ENCODE assay signal across 8 mouse cellular contexts in genomic region chr5:136907991-136908857, GRCm38 (mm10). TPM values are rescaled to one million over a fixed set of nuclear protein-coding genes. Genes with fewer than 3 reads are reported as not detected.
A peak's percentile ranks its signal among the peaks of the same experiment; 100 is the strongest.
DNase-seq lines count a peak whose midpoint lies in the region; ATAC-seq and TF ChIP-seq lines count a peak whose summit lies in the region.

Ift22 (plus strand) TSS chr5:136908150.

- CTCF ChIA-PET in Patski (lab: Charles Lee) = interaction anchor here (0.9 to 1.0 kb wide), 2 partner anchors 27 to 68 kb away, joined by 3 read pairs; no protein-coding TSS in a partner anchor

- WGBS in hindbrain, postnatal 0 days = 8% methylated on average over 32 of the region's 32 CpGs

- in situ Hi-C loops in Patski (cut with MboI; ENCODE audit: low pct_unique_long_range_greater_than_20kb) = no loop called here

- H3K36me3 ChIP-seq in hindbrain, postnatal 0 days (ENCODE audit: insufficient read depth, low read length) = peaks cover 25% of the 10 kb centered on the region

- peak; percentile 76 for DNase-seq in Patski (ENCODE audit: low read depth, low spot score)
- DNase-seq in cerebellum, postnatal 14 days = peak; percentile 96
- DNase-seq in gastrocnemius, adult 2 months = peak; percentile 95
- DNase-seq in hindbrain, postnatal 0 days (ENCODE audit: low spot score) = peak; percentile 96
- DNase-seq in left cerebral cortex, adult 2 months (ENCODE audit: extremely low spot score in 1 of 2, low spot score in 2 of 2) = peak; percentile 92 to 93
- DNase-seq in right cerebral cortex, adult 2 months (ENCODE audit: low spot score in 2 of 2) = peak; percentile 96 to 98
- DNase-seq in urinary bladder, postnatal 14 days (ENCODE audit: low spot score) = peak; percentile 94

- H3K9ac ChIP-seq in hindbrain, postnatal 0 days (replicated peaks; ENCODE audit: low read length) = peak within 1 kb of the TSS; percentile 68

- H3K27ac ChIP-seq in gastrocnemius, adult 2 months = peak within 1 kb of the TSS; percentile 79
- H3K27ac ChIP-seq in hindbrain, postnatal 0 days = peak within 1 kb of the TSS; percentile 65
- peak within 1 kb of the TSS; percentile 58 for H3K27ac ChIP-seq in left cerebral cortex, adult 2 months

- intact Hi-C loops in gastrocnemius, adult 2 months (cut with DNase I) = no loop called here
- intact Hi-C loops in left cerebral cortex, adult 2 months (cut with DNase I) = no loop called here

- no peaks in the 10 kb centered on the region for H3K27me3 ChIP-seq in Patski
- H3K27me3 ChIP-seq in hindbrain, postnatal 0 days (ENCODE audit: insufficient read depth, low read length) = no peaks in the 10 kb centered on the region

- H3K4me2 ChIP-seq in hindbrain, postnatal 0 days (ENCODE audit: low read depth, low read length) = peak within 1 kb of the TSS; percentile 63

- H3K9me3 ChIP-seq in hindbrain, postnatal 0 days (ENCODE audit: low read length) = no peaks in the 10 kb centered on the region

- no peak for TF ChIP-seq CTCF in Patski (IDR thresholded peaks at IDR 0.05)
- no peak for TF ChIP-seq CTCF in gastrocnemius, adult 2 months (IDR thresholded peaks at IDR 0.05)
- no peak for TF ChIP-seq CTCF in hindbrain, postnatal 0 days (IDR thresholded peaks at IDR 0.05; ENCODE audit: low read depth)
- no peak for TF ChIP-seq CTCF in left cerebral cortex, adult 2 months (IDR thresholded peaks at IDR 0.05)

- peak; percentile 80 for ATAC-seq in Patski
- ATAC-seq in hindbrain, postnatal 0 days = peak; percentile 96
- peak; percentile 92 for ATAC-seq in megakaryocyte, adult 5-6 weeks (ENCODE audit: poor library complexity, severe bottlenecking)

- peaks cover 13% of the 10 kb centered on the region; the same call in 1 of the 2 replicates for H3K4me1 ChIP-seq in hindbrain, postnatal 0 days (ENCODE audit: insufficient read depth, low read length)

- peak within 1 kb of the TSS; percentile 90 for H3K4me3 ChIP-seq in gastrocnemius, adult 2 months
- H3K4me3 ChIP-seq in hindbrain, postnatal 0 days (ENCODE audit: low read length) = peak within 1 kb of the TSS; percentile 74
- peak within 1 kb of the TSS; percentile 81 for H3K4me3 ChIP-seq in left cerebral cortex, adult 2 months

- POLR2A ChIA-PET in Patski (lab: Charles Lee) = interaction anchor here (0.7 to 2.5 kb wide), 2 partner anchors 11 to 130 kb away, joined by 4 to 10 read pairs; no protein-coding TSS in a partner anchor

RNA-seq across cellular contexts. Expression of gene Ift22, which starts in this region (rescaled TPM):
- polyA plus RNA-seq in Patski (2021) = 73.2 TPM
- total RNA-seq in gastrocnemius, adult 2 months (2021) = 1 to 10 TPM; 5.4 to 5.8 TPM
- total RNA-seq in hindbrain, postnatal 0 days (2014; rRNA removed) = 18.4 and 20.1 TPM in 2 replicates
- 119 and 123 TPM in 2 replicates for polyA plus RNA-seq in hindbrain, postnatal 0 days (2015; fragmentation: Nextera tagmentation; extraction: Ambion mirVana)
- 10 to 100 TPM; 94.8 to 95.0 TPM for total RNA-seq in left cerebral cortex, adult 2 months (2021)
- total RNA-seq in megakaryocyte, adult 5-6 weeks (2015) = 9.4 and 12.7 TPM in 2 replicates
- total RNA-seq in megakaryocyte, adult 5-6 weeks (2017) = 2.0 and 3.7 TPM in 2 replicates

Comparison
In these comparisons a context has a peak if more than half of its experiments do, and no peak if none do; other contexts are left out.
1. Peak in every context shown above with its lines: DNase-seq, ATAC-seq, H3K4me3 ChIP-seq and H3K27ac ChIP-seq.